Mouse (Mus musculus) kidney, adult 2 months (tissue): ENCODE measurements around the gene Dbh.

Experiments
- CTCF ChIP-seq: fragments of 200-500 bp; conservative IDR thresholded peaks from 2 replicates; pipeline ENCODE4 v1.5.1; 2011; ENCODE audit warnings: low read depth, mild to moderate bottlenecking, control low read depth, low read length, moderate library complexity, mixed read lengths; ENCODE audit not compliant: insufficient read depth, insufficient read length
- POLR2A ChIP-seq: fragments of 200-500 bp; IDR thresholded peaks from one replicate; pipeline ENCODE4 v1.6.1; 2011; ENCODE audit warnings: low read depth, low read length, control low read depth

GRCm38 (mm10) chr2:27209370-27209769 is 44.3 kb downstream of the Dbh start:
- TF ChIP-seq CTCF (no peak), POLR2A (no peak)
